Mouse (Mus musculus) heart, postnatal 14 days (tissue): ENCODE data around the gene Gas1. TPM values are rescaled to one million over a fixed set of nuclear protein-coding genes. Genes with fewer than 3 reads are reported as not detected.

ENCODE experiments used
- DNase-seq, 2 experiments: peaks; one replicate each; pipeline ENCODE4 v3.0.0; 2021 to 2022
- intact Hi-C: fragments of 180-260 bp; cut with DNase I; formaldehyde crosslinking; loops from one replicate; pipeline ENCODE4 v1.15.1; 2025
- total RNA-seq, 2 experiments: library from RNA; stranded (reverse); gene quantifications; 2 replicates each; pipeline ENCODE4 v1.2.3; 2021

Gene Gas1
- total RNA-seq, 2 experiments from 2014 or later: 56.7 to 60.4 TPM

DNA sequence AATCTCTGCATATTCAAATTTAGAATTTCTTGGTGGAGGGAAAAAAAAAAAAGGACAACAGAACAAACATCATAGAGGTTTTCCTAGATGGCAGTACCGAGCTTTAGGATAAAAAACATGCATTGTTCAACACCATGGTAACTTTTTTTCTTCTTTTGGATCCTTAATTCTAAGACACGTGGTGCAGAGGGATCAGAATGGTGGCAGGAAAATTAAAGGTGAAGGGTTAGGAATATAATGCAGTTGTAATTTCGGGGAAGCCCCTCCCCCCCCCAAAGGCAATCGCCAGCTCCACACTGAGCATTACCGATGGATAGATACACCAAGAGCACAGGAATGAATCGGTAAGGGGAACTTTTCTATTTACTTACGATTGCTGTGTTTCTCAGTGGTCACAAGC, 2.2 kb downstream of the Gas1 start:
- intact Hi-C loops: loop anchor here (5.0 kb wide), 7 partner anchors 98 to 323 kb away; no protein-coding TSS in a partner anchor
- no peak for DNase-seq

GRCm38 (mm10) chr13:60173591-60174524, 3.3 kb downstream of the Gas1 start:
- intact Hi-C loops: no loop called here
- DNase-seq: peak; percentile 19 to 21

- intact Hi-C loops: no loop called here
- no peak for DNase-seq
Measured at GRCm38 (mm10) chr13:60173186-60173585, 4.0 kb downstream of the Gas1 start.

- peak; percentile 20 to 45 for DNase-seq
- intact Hi-C loops: no loop called here
Measured at GRCm38 (mm10) chr13:60172366-60173017, 4.7 kb downstream of the Gas1 start.

GRCm38 (mm10) chr13:60171781-60172180, 5.4 kb downstream of the Gas1 start:
- intact Hi-C loops: no loop called here

GRCm38 (mm10) chr13:60170898-60171715, 6.1 kb downstream of the Gas1 start:
- no peak for DNase-seq
- intact Hi-C loops: no loop called here

More at GRCm38 (mm10) chr13:60171781-60172180, 5.4 kb downstream of the Gas1 start:
- no peak for DNase-seq

DNA sequence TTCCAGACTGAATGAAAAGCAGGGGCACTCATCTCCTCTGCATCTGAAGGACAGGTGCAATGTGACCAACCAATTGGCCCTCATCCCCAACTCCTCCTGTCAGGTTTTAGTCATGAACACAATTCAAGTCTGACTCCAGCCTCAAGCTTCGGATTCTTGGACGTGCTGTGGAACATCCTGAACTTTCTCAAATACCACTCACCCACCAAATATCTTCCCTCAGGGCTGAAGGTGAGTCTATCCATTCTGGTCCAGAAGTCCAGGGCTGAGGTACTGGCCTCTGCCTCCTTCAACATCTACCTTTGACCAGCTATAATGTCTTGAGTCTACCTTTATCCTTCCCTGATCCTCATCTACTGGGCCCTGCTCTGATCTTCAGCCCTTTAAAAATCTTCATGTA, 8.1 kb downstream of the Gas1 start:
- intact Hi-C loops: no loop called here
- DNase-seq: no peak

GRCm38 (mm10) chr13:60156294-60157126, 20.7 kb downstream of the Gas1 start:
- intact Hi-C loops: no loop called here
- no peak for DNase-seq

DNA sequence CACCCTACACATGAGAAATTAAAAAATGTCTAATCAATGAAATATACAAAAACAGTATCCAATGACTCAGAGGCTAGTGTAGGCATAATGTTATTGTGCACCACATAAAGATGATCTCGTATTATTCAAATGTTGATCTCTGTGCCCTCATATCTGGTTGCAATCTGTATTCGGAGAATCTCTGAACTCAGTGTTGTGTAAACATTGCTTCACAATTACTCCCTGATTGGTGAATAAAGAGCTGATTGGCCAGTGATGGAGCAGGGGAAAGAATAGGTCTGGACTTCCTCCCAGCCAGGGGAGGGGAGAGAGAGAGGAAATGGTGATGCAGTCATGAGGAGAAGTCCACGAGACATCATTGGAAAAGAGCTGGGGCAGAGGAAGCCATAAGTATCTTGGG, 23.0 kb downstream of the Gas1 start:
- DNase-seq: no peak
- intact Hi-C loops: no loop called here

GRCm38 (mm10) chr13:60148235-60148634, 28.9 kb downstream of the Gas1 start:
- DNase-seq: no peak
- intact Hi-C loops: no loop called here

DNA sequence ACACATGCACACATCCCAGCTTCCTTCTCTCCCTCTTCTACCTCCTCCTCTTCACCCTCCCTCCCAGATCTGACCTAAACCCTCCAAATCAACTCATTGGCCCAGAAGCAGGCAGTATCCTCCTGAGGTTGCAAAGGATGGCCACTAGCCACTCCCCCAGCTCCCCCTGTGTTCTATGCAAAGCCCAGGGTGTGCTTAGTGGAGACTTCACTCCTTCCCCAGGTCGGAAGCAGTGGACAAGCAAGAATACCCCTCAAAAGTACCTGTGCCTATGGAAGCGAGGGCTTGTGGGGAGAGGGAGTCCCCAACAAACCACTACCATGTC, 29.3 kb downstream of the Gas1 start:
- intact Hi-C loops: no loop called here
- DNase-seq: no peak

DNA sequence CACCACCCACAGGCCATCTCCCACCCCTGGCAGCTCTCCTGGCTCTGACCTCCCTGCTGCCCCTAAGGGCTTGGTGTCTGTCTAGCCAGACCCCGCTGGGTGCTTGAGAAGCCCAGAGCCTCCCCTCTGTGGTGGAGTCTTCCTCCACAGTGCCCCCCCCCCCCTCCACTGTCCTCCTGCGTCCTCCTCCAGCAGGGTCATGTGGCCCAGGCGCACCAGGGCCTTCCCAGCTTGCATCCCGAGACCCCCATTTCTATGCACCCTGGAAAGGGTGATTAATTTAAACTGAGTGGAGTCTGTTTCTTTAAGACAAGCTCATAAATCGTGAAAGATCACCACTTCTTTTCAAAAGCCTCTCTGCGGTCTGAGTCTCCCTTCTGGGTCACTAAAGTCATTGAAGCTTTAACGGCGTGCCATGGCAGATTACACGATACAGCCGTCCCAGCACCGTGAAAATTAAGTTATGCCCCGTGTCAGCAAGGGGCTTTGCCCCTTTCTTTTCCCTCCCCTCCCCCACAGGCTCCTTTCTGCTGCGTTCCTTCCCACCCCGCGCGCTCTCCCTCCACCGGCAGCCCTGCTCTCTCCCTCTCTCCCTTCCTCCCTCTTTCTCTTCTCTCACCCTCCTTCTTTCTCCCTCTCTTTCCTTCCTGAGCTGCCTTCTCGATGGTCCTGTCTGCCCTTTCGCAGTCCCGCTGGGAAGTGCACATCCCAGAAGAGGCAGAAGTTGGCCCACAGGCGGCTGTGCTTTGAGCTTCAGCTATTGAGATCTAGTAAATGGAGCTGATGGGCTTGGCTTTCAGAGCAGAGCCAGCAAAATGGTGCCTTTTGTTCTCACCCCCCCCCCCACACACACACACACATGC, 29.9 kb downstream of the Gas1 start:
- DNase-seq: peak in 1 of 2 experiments; percentile 20
- intact Hi-C loops: no loop called here

DNA sequence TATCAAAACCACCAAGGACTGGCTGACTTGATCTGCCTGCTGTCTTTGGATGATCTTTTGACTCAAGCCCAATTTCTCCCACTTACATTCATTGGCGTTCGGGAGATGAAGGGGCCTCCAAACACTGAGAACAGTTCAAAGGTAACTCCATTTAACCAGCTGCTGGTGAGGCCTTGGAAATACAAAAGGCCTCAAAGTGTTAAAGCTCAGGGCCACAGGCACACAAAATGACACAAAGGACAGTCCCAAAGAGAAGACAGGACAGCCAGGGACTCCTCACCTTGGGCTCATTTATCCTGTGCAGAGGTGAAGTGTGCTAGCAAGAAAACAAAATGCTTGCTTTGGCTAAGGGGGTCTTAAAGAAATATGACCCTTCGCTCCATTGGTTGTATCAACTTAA, 30.9 kb downstream of the Gas1 start:
- intact Hi-C loops: no loop called here
- no peak for DNase-seq

DNA sequence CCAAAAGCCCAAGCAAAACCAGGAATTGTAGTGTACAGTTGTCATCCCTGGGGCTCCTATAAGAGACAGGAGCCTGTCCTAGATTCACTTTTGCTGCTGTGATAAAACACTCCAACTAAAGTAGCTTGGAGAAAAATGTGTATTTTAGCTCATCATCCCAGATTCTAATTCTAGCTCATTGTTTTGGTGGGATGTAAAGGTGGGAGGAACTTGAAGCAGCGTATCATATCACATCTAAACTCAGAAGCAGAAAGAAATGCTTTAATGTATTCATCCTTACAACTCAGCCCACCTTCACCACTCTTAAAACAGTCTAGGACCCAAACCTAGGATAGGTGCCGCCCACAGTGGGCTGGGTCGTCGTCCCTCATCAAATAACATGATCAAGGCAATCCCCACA, 40.2 kb downstream of the Gas1 start:
- intact Hi-C loops: no loop called here
- no peak for DNase-seq

DNA sequence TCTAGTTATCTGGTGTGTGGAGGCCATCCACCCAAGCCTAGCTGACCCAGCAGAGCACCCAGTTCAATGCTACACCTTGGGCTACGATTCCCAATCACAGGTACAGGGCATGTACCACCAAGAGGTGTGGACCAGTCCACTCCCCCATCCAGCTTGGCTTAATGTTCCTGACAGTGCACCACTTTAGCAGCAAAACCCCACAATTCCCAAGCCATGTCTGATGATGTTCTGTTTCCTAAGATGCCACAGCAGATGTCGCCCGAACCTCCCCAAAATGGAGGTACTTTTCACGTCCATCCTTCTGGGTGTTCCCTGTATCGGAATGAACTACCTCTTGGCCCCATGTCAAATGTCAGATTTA, 42.7 kb downstream of the Gas1 start:
- DNase-seq: no peak
- intact Hi-C loops: no loop called here

GRCm38 (mm10) chr13:60133716-60134438, 43.3 kb downstream of the Gas1 start:
- intact Hi-C loops: no loop called here
- no peak for DNase-seq

DNA sequence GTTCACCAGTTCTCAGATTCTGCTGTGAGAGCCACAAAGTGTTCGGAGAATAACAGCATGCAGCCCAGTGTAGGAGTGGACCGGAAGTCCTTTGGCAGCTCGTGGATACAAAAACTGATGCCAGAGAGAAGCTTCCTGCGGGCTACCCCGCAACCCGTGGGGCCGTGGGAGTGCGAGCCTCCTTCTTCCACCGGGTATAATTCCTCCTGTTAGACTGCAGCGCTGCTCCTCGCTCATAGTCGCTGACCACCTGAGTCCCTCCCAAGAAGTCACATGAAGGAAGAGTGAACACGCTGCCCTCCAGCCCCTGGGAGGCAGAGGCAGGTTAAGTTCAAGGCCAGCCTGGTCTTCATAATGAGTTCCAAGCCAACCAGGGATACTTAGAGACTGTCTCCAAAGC, 45.4 kb downstream of the Gas1 start:
- DNase-seq: no peak
- intact Hi-C loops: no loop called here

DNA sequence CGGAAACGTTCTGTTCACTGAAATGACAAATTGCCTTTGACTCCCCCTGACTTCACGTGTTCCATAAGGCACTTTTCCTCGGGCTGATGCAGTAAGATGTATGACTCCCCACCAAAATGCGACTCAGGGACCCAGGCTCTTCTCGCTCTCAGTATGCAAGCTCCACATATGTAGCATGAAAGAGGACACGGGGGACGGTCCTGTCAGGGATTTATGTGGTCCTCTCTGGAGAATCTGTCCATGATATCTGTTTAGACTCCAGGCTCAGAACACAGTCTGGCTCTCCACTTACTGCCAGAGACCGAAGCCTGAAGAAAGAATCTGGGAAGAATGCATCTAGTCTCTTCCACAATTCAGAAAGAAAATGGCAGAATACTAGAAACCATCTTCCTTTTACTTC, 47.6 kb downstream of the Gas1 start:
- no peak for DNase-seq
- intact Hi-C loops: no loop called here

DNA sequence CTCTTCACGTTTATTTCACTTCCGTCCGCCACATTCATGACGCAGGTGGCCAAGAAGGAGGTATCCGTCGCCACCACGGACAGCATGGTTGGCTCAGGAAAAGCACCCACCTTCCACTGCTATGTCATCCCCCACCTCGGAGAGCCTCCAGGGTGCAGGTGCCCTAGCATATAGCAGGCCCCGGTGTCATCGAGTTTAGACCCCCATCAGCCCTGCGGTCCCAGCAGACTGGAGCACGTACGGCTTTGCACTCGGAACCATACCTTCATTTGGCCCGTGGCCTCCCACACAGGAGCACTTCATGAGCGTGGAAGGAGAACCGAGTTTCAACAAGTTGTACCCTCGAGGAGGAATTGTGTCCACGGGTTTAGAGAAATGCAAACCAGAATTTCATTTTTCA, 50.8 kb downstream of the Gas1 start:
- no peak for DNase-seq
- intact Hi-C loops: no loop called here
